Mouse (Mus musculus): ENCODE results near the gene Golga1. TPM values are rescaled to one million over a fixed set of nuclear protein-coding genes. Genes with fewer than 3 reads are reported as not detected.

Golga1 gene
- polyA plus RNA-seq, 1 experiment: 40.2 TPM

- Histone ChIP-seq H3K4me3 (ENCODE audit: insufficient read depth, low read length) (peak overlapping the region; percentile 68), H3K27ac (ENCODE audit: insufficient read depth, low read length) (0 out of 2 replicates have a peak overlapping the region, but pooled peaks have one; percentile 63), H3K4me1 (ENCODE audit: control insufficient read depth, insufficient read depth, low read length) (peaks cover 8% of the 10 kb centered on the region; the same call in 1 of the 2 replicates)
- TF ChIP-seq CTCF (IDR thresholded peaks at IDR 0.05; ENCODE audit: extremely low read depth, insufficient read depth, low read length) (no peak), POLR2A (IDR thresholded peaks at IDR 0.05; ENCODE audit: extremely low read depth, insufficient read depth, low read length) (no peak)
Observed at GRCm38 (mm10) chr2:39008954-39009365, 56.4 kb downstream of the Golga1 start.

GRCm38 (mm10) chr2:39008350-39008851 lies 56.9 kb downstream of the Golga1 start:
- Histone ChIP-seq H3K27ac (ENCODE audit: insufficient read depth, low read length) (peak overlapping the region; percentile 63), H3K4me3 (ENCODE audit: insufficient read depth, low read length) (peak overlapping the region; percentile 68), H3K4me1 (ENCODE audit: control insufficient read depth, insufficient read depth, low read length) (peaks cover 10% of the 10 kb centered on the region; the same call in 1 of the 2 replicates)
- no peak for TF ChIP-seq CTCF (IDR thresholded peaks at IDR 0.05; ENCODE audit: extremely low read depth, insufficient read depth, low read length)
- TF ChIP-seq POLR2A (IDR thresholded peaks at IDR 0.05; ENCODE audit: extremely low read depth, insufficient read depth, low read length): 0 out of 2 replicates have a peak, but pooled peaks have one; percentile 21

DNA sequence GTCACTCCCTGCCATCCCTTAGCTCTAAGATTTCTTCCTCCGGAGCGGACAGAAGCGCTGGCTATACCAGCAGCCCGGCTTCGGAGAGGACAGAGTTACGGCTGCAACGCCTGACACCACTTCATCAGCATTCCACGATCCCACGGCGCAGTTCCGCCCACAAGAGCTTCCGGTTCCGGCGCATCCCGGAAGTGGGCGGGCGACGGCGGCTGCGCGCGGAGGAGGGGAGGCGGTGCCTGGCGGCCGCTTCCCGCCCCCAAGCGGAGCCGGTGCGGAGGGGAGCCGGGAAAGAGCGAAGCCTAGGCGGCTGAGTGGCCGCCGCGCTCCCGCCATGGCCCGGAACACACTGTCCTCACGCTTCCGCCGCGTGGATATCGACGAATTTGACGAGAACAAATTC lies 57.5 kb downstream of the Golga1 start:
- no peak for TF ChIP-seq CTCF (IDR thresholded peaks at IDR 0.05; ENCODE audit: extremely low read depth, insufficient read depth, low read length)
- TF ChIP-seq POLR2A (IDR thresholded peaks at IDR 0.05; ENCODE audit: extremely low read depth, insufficient read depth, low read length): peak; percentile 92
- H3K4me1 ChIP-seq (ENCODE audit: control insufficient read depth, insufficient read depth, low read length): peaks cover 10% of the 10 kb centered on the region; the same call in 1 of the 2 replicates
- H3K4me3 ChIP-seq (ENCODE audit: insufficient read depth, low read length): peak overlapping the region; percentile 68
- H3K27ac ChIP-seq (ENCODE audit: insufficient read depth, low read length): peak overlapping the region; percentile 89

- Histone ChIP-seq H3K4me1 (ENCODE audit: control insufficient read depth, insufficient read depth, low read length) (peaks cover 8% of the 10 kb centered on the region; the same call in 1 of the 2 replicates), H3K4me3 (ENCODE audit: insufficient read depth, low read length) (no peak overlapping the region)
Observed at GRCm38 (mm10) chr2:39006149-39006730, 59.1 kb downstream of the Golga1 start.

GRCm38 (mm10) chr2:39005574-39006079 lies 59.7 kb downstream of the Golga1 start, which contains the start of gene Rpl35:
Rpl35 (minus strand) TSS chr2:39005624.
- Histone ChIP-seq H3K4me1 (ENCODE audit: control insufficient read depth, insufficient read depth, low read length) (peaks cover 4% of the 10 kb centered on the region; the same call in 1 of the 2 replicates), H3K27ac (ENCODE audit: insufficient read depth, low read length) (no peak within 1 kb of the TSS), H3K4me3 (ENCODE audit: insufficient read depth, low read length) (peak within 1 kb of the TSS; percentile 59)

More at GRCm38 (mm10) chr2:39006149-39006730, 59.1 kb downstream of the Golga1 start:
- no peak overlapping the region for H3K27ac ChIP-seq (ENCODE audit: insufficient read depth, low read length)
- TF ChIP-seq CTCF (IDR thresholded peaks at IDR 0.05; ENCODE audit: extremely low read depth, insufficient read depth, low read length) (no peak), POLR2A (IDR thresholded peaks at IDR 0.05; ENCODE audit: extremely low read depth, insufficient read depth, low read length) (no peak)

GRCm38 (mm10) chr2:39004880-39005435 lies 60.4 kb downstream of the Golga1 start, which contains the start of gene Arpc5l:
Arpc5l (plus strand) TSS chr2:39005348.
- H3K4me1 ChIP-seq (ENCODE audit: control insufficient read depth, insufficient read depth, low read length): peaks cover 4% of the 10 kb centered on the region; the same call in 1 of the 2 replicates
- peak within 1 kb of the TSS; percentile 59 for H3K4me3 ChIP-seq (ENCODE audit: insufficient read depth, low read length)
- H3K27ac ChIP-seq (ENCODE audit: insufficient read depth, low read length): no peak within 1 kb of the TSS
- TF ChIP-seq POLR2A (IDR thresholded peaks at IDR 0.05; ENCODE audit: extremely low read depth, insufficient read depth, low read length) (peak; percentile 49; the same call in 1 of the 2 replicates), CTCF (IDR thresholded peaks at IDR 0.05; ENCODE audit: extremely low read depth, insufficient read depth, low read length) (no peak)

More at GRCm38 (mm10) chr2:39005574-39006079, 59.7 kb downstream of the Golga1 start, which contains the start of gene Rpl35:
- TF ChIP-seq CTCF (IDR thresholded peaks at IDR 0.05; ENCODE audit: extremely low read depth, insufficient read depth, low read length) (0 out of 2 replicates have a peak, but pooled peaks have one; percentile 7), POLR2A (IDR thresholded peaks at IDR 0.05; ENCODE audit: extremely low read depth, insufficient read depth, low read length) (no peak)

DNA sequence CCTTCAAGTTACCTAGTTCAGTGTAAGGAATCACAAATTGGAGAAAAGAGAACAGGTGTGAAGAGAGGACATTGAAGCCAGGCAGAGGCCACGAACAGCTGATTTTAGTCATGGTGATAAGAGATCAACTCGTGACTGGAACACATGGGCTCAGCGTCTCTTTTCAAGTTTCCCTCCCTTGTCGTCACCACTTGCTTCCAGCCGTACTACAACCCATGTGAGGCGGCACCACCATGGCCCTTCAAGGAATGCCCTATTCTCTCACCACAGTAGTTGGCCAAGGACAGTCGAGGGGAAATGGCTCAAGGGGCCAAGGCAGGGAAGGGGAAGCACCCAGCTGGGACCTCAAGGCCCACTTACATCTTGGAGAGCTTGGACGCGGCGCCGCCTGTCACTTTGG lies 61.0 kb downstream of the Golga1 start:
- Histone ChIP-seq H3K27ac (ENCODE audit: insufficient read depth, low read length) (no peak overlapping the region), H3K4me1 (ENCODE audit: control insufficient read depth, insufficient read depth, low read length) (peaks cover 2% of the 10 kb centered on the region; the same call in 1 of the 2 replicates), H3K4me3 (ENCODE audit: insufficient read depth, low read length) (peak overlapping the region; percentile 59)
- no peak for TF ChIP-seq POLR2A (IDR thresholded peaks at IDR 0.05; ENCODE audit: extremely low read depth, insufficient read depth, low read length)
- TF ChIP-seq CTCF (IDR thresholded peaks at IDR 0.05; ENCODE audit: extremely low read depth, insufficient read depth, low read length): no peak

GRCm38 (mm10) chr2:39003512-39003911 lies 61.8 kb downstream of the Golga1 start:
- H3K27ac ChIP-seq (ENCODE audit: insufficient read depth, low read length): no peak overlapping the region
- H3K4me3 ChIP-seq (ENCODE audit: insufficient read depth, low read length): no peak overlapping the region; the same call in 1 of the 2 replicates
- TF ChIP-seq POLR2A (IDR thresholded peaks at IDR 0.05; ENCODE audit: extremely low read depth, insufficient read depth, low read length) (no peak), CTCF (IDR thresholded peaks at IDR 0.05; ENCODE audit: extremely low read depth, insufficient read depth, low read length) (no peak)
- H3K4me1 ChIP-seq (ENCODE audit: control insufficient read depth, insufficient read depth, low read length): peaks cover 2% of the 10 kb centered on the region; the same call in 1 of the 2 replicates

- Histone ChIP-seq H3K4me3 (ENCODE audit: insufficient read depth, low read length) (no peak overlapping the region), H3K4me1 (ENCODE audit: control insufficient read depth, insufficient read depth, low read length) (peaks cover 2% of the 10 kb centered on the region; the same call in 1 of the 2 replicates), H3K27ac (ENCODE audit: insufficient read depth, low read length) (no peak overlapping the region)
- TF ChIP-seq POLR2A (IDR thresholded peaks at IDR 0.05; ENCODE audit: extremely low read depth, insufficient read depth, low read length): no peak
- no peak for TF ChIP-seq CTCF (IDR thresholded peaks at IDR 0.05; ENCODE audit: extremely low read depth, insufficient read depth, low read length)
Observed at GRCm38 (mm10) chr2:39003106-39003505, 62.2 kb downstream of the Golga1 start.
